Mouse (Mus musculus): ENCODE measurements around the gene Gigyf2.

The Gigyf2 gene

GRCm38 (mm10) chr1:87326742-87327163, at the start of gene Gigyf2:
TSS of gene Gigyf2 (plus strand) at chr1:87326998.
- DNase-seq (ENCODE audit: low spot score), result peak; percentile 97

GRCm38 (mm10) chr1:87280281-87280680, 46.5 kb upstream of the Gigyf2 start:
- no peak for DNase-seq (ENCODE audit: low spot score)

GRCm38 (mm10) chr1:87281599-87282412, 45.0 kb upstream of the Gigyf2 start:
- no peak for DNase-seq (ENCODE audit: low spot score)

GRCm38 (mm10) chr1:87282413-87282788, 44.4 kb upstream of the Gigyf2 start:
- no peak for DNase-seq (ENCODE audit: low spot score)

GRCm38 (mm10) chr1:87283410-87283960, 43.3 kb upstream of the Gigyf2 start:
- no peak for DNase-seq (ENCODE audit: low spot score)

GRCm38 (mm10) chr1:87287105-87287504, 39.7 kb upstream of the Gigyf2 start:
- no peak for DNase-seq (ENCODE audit: low spot score)

GRCm38 (mm10) chr1:87291416-87291815, 35.4 kb upstream of the Gigyf2 start:
- no peak for DNase-seq (ENCODE audit: low spot score)

GRCm38 (mm10) chr1:87292420-87293190, 34.2 kb upstream of the Gigyf2 start:
- DNase-seq (ENCODE audit: low spot score), result peak; percentile 47

GRCm38 (mm10) chr1:87294063-87294710, 32.6 kb upstream of the Gigyf2 start:
- no peak for DNase-seq (ENCODE audit: low spot score)

- no peak for DNase-seq (ENCODE audit: low spot score)
Observed at GRCm38 (mm10) chr1:87294951-87295350, 31.8 kb upstream of the Gigyf2 start.

GRCm38 (mm10) chr1:87297346-87297925, 29.4 kb upstream of the Gigyf2 start:
- DNase-seq (ENCODE audit: low spot score), result no peak

GRCm38 (mm10) chr1:87300360-87301286, 26.2 kb upstream of the Gigyf2 start:
- DNase-seq (ENCODE audit: low spot score), result no peak

GRCm38 (mm10) chr1:87301971-87302370, 24.8 kb upstream of the Gigyf2 start:
- DNase-seq (ENCODE audit: low spot score), result no peak

- DNase-seq (ENCODE audit: low spot score), result no peak
Observed at GRCm38 (mm10) chr1:87308952-87309351, 17.8 kb upstream of the Gigyf2 start.

GRCm38 (mm10) chr1:87309621-87310020, 17.2 kb upstream of the Gigyf2 start:
- DNase-seq (ENCODE audit: low spot score), result no peak

- no peak for DNase-seq (ENCODE audit: low spot score)
Observed at GRCm38 (mm10) chr1:87312681-87313080, 14.1 kb upstream of the Gigyf2 start.

- DNase-seq (ENCODE audit: low spot score), result no peak
Observed at GRCm38 (mm10) chr1:87313116-87313515, 13.7 kb upstream of the Gigyf2 start.

GRCm38 (mm10) chr1:87313843-87314570, 12.8 kb upstream of the Gigyf2 start:
- no peak for DNase-seq (ENCODE audit: low spot score)

GRCm38 (mm10) chr1:87315431-87315830, 11.4 kb upstream of the Gigyf2 start:
- no peak for DNase-seq (ENCODE audit: low spot score)

GRCm38 (mm10) chr1:87315894-87316293, 10.9 kb upstream of the Gigyf2 start:
- no peak for DNase-seq (ENCODE audit: low spot score)
